In genomic region chr6:119087919-119088318, GRCm38 (mm10) we compare ENCODE assay signal across 22 mouse cellular contexts.
A peak's percentile ranks its signal among the peaks of the same experiment; 100 is the strongest.
DNase-seq lines count a peak whose midpoint lies in the region; ATAC-seq and TF ChIP-seq lines count a peak whose summit lies in the region.
"Had no signal": no experiment of that assay in that cellular context is flagged by ENCODE, and none has a peak within 500 bp of the region (broad histone marks: within the 10 kb centered on the region; RNA-seq: fewer than 3 reads in every experiment).

No protein-coding gene starts in this region.

- H3K4me3 ChIP-seq in heart, embryonic 16.5 days (ENCODE audit: low read length) = no peak overlapping the region
- no peak overlapping the region for H3K4me3 ChIP-seq in lung, postnatal 0 days (ENCODE audit: low read depth, low read length)
- no peak overlapping the region for H3K4me3 ChIP-seq in olfactory bulb, adult 2 months (ENCODE audit: insufficient read depth, low read depth, low read length)
- H3K4me3 ChIP-seq: erythroblast, embryonic 14.5 days; forebrain, embryonic 13.5 days; hindbrain, embryonic 13.5 days; layer of hippocampus, adult 2 months; megakaryocyte, embryonic 14.5 days; neural tube, embryonic 15.5 days had no signal

- H3K4me2 ChIP-seq in heart, embryonic 16.5 days (ENCODE audit: low read depth, low read length) = no peak overlapping the region; the same call in 1 of the 2 replicates
- H3K4me2 ChIP-seq in lung, postnatal 0 days (replicated peaks; ENCODE audit: low read depth, low read length) = no peak overlapping the region
- H3K4me2 ChIP-seq: forebrain, embryonic 13.5 days; hindbrain, embryonic 13.5 days; neural tube, embryonic 15.5 days had no signal

- no peak for DNase-seq in heart, postnatal 10 days
- DNase-seq in lung, postnatal 0 days (ENCODE audit: low spot score) = peak; percentile 63
- DNase-seq in lung, postnatal 25 days (ENCODE audit: low spot score) = no peak
- DNase-seq in cerebellum, postnatal 10 days = no peak
- DNase-seq: adrenal gland, adult 8-10 months; cerebellum, adult 9-10 months; gastrocnemius, postnatal 14 days; kidney, adult 11 months; kidney, postnatal 10 days; liver, postnatal 0 days; right cerebral cortex, postnatal 25 days; thymus, postnatal 14 days had no signal

- TF ChIP-seq POLR2A in olfactory bulb, adult 2 months (IDR thresholded peaks at IDR 0.05; ENCODE audit: insufficient read depth, low read depth, low read length) = no peak

- H3K27ac ChIP-seq in heart, embryonic 16.5 days (ENCODE audit: low read length) = peak overlapping the region; percentile 78; the same call in 1 of the 2 replicates
- H3K27ac ChIP-seq in lung, postnatal 0 days (ENCODE audit: low read length) = peak overlapping the region; percentile 87
- H3K27ac ChIP-seq in olfactory bulb, adult 2 months (ENCODE audit: insufficient read depth, low read depth, low read length) = peak overlapping the region; percentile 45
- H3K27ac ChIP-seq: forebrain, embryonic 13.5 days; hindbrain, embryonic 13.5 days had no signal

- peaks cover 65% of the 10 kb centered on the region for H3K4me1 ChIP-seq in heart, embryonic 16.5 days (ENCODE audit: control insufficient read depth, insufficient read depth, low read length)
- peaks cover 19% of the 10 kb centered on the region; the same call in 1 of the 2 replicates for H3K4me1 ChIP-seq in lung, postnatal 0 days (ENCODE audit: insufficient read depth, low read depth, low read length)
- H3K4me1 ChIP-seq in olfactory bulb, adult 2 months (ENCODE audit: control insufficient read depth, insufficient read depth, low read length) = peaks cover 43% of the 10 kb centered on the region
- H3K4me1 ChIP-seq: megakaryocyte, embryonic 14.5 days had no signal

- ATAC-seq in heart, embryonic 16.5 days (replicated peaks; ENCODE audit: extremely low read depth, insufficient read depth, low FRiP score) = no peak
- peak; percentile 52 for ATAC-seq in lung, postnatal 0 days
- no peak for ATAC-seq in CD4-positive, CD25-positive, alpha-beta regulatory T cell, adult 4 months
- ATAC-seq: forebrain, embryonic 13.5 days; liver, postnatal 0 days; midbrain, embryonic 16.5 days had no signal

- TF ChIP-seq CTCF in lung, postnatal 0 days (IDR thresholded peaks at IDR 0.05) = no peak
- no peak for TF ChIP-seq CTCF in olfactory bulb, adult 2 months (IDR thresholded peaks at IDR 0.05; ENCODE audit: insufficient read depth, low read depth, low read length)

- 84% methylated on average over 8 of the region's 8 CpGs for whole genome bisulfite sequencing in heart, embryonic 16.5 days
- WGBS in lung, postnatal 0 days = 49% methylated on average over 8 of the region's 8 CpGs
- WGBS in olfactory bulb, adult 2 months = 59% methylated on average over 8 of the region's 8 CpGs

- H3K36me3 ChIP-seq in heart, embryonic 16.5 days (ENCODE audit: control insufficient read depth, insufficient read depth) = no peaks in the 10 kb centered on the region
- H3K36me3 ChIP-seq in lung, postnatal 0 days (ENCODE audit: insufficient read depth, low read length) = no peaks in the 10 kb centered on the region
- H3K36me3 ChIP-seq: hindbrain, embryonic 13.5 days; neural tube, embryonic 15.5 days had no signal

- intact Hi-C loops in heart, postnatal 10 days (cut with DNase I) = no loop called here

- no peaks in the 10 kb centered on the region for H3K27me3 ChIP-seq in heart, embryonic 16.5 days (ENCODE audit: control insufficient read depth, insufficient read depth, low read length)
- no peaks in the 10 kb centered on the region for H3K27me3 ChIP-seq in lung, postnatal 0 days (replicated peaks; ENCODE audit: insufficient read depth, low read length)
- H3K27me3 ChIP-seq: forebrain, embryonic 13.5 days; hindbrain, embryonic 13.5 days; neural tube, embryonic 15.5 days had no signal

- no peak overlapping the region for H3K9ac ChIP-seq in heart, embryonic 16.5 days (ENCODE audit: low read length)
- H3K9ac ChIP-seq in lung, postnatal 0 days (replicated peaks; ENCODE audit: low read depth) = no peak overlapping the region
- H3K9ac ChIP-seq: forebrain, embryonic 13.5 days; hindbrain, embryonic 13.5 days; liver, postnatal 0 days; neural tube, embryonic 15.5 days had no signal

- H3K9me3 ChIP-seq in heart, embryonic 16.5 days (replicated peaks; ENCODE audit: control insufficient read depth, low read length) = no peaks in the 10 kb centered on the region
- H3K9me3 ChIP-seq in lung, postnatal 0 days (ENCODE audit: low read length) = no peaks in the 10 kb centered on the region
- H3K9me3 ChIP-seq: forebrain, embryonic 13.5 days; hindbrain, embryonic 13.5 days; megakaryocyte, embryonic 14.5 days; neural tube, embryonic 15.5 days had no signal

- peak; percentile 48 for TF ChIP-seq EP300 in lung, postnatal 0 days (IDR thresholded peaks at IDR 0.05)
